Mouse (Mus musculus): ENCODE results near the gene Cenpb. TPM values are rescaled to one million over a fixed set of nuclear protein-coding genes. Genes with fewer than 3 reads are reported as not detected.
A peak's percentile ranks its signal among the peaks of the same experiment; 100 is the strongest.

Cenpb gene
- polyA plus RNA-seq, 1 experiment from 2014 or later = 4.2 TPM

- TF ChIP-seq CTCF (IDR thresholded peaks at IDR 0.05; ENCODE audit: low read depth) (no peak), EP300 (IDR thresholded peaks at IDR 0.05; ENCODE audit: low read depth) (no peak)
- peaks cover 8% of the 10 kb centered on the region for H3K4me1 ChIP-seq (ENCODE audit: insufficient read depth)
- peaks cover 63% of the 10 kb centered on the region for H3K36me3 ChIP-seq (replicated peaks; ENCODE audit: insufficient read depth, low read length)
- H3K9me3 ChIP-seq (ENCODE audit: low read length) = no peaks in the 10 kb centered on the region
- no peak for ATAC-seq
- no peaks in the 10 kb centered on the region for H3K27me3 ChIP-seq (ENCODE audit: insufficient read depth, low read length)
- no peak overlapping the region for H3K4me2 ChIP-seq (ENCODE audit: low read depth, low read length)
- DNase-seq = no peak
- no peak overlapping the region for H3K4me3 ChIP-seq (ENCODE audit: low read depth, low read length)
- H3K27ac ChIP-seq (ENCODE audit: low read depth) = no peak overlapping the region
- WGBS (ENCODE audit: insufficient replicate concordance) = 79% methylated on average over 20 of the region's 21 CpGs
- no peak overlapping the region for H3K9ac ChIP-seq (replicated peaks)
These were observed 33.4 kb downstream of the Cenpb start for GRCm38 (mm10) chr2:131146193-131147042.

- Histone ChIP-seq H3K4me3 (ENCODE audit: low read depth, low read length) (no peak overlapping the region), H3K9ac (replicated peaks) (no peak overlapping the region), H3K4me1 (ENCODE audit: insufficient read depth) (peaks cover 8% of the 10 kb centered on the region), H3K36me3 (replicated peaks; ENCODE audit: insufficient read depth, low read length) (peaks cover 54% of the 10 kb centered on the region), H3K27me3 (ENCODE audit: insufficient read depth, low read length) (no peaks in the 10 kb centered on the region), H3K9me3 (ENCODE audit: low read length) (no peaks in the 10 kb centered on the region), H3K27ac (ENCODE audit: low read depth) (no peak overlapping the region), H3K4me2 (ENCODE audit: low read depth, low read length) (no peak overlapping the region)
- TF ChIP-seq CTCF (IDR thresholded peaks at IDR 0.05; ENCODE audit: low read depth) = no peak
- no peak for TF ChIP-seq EP300 (IDR thresholded peaks at IDR 0.05; ENCODE audit: low read depth)
- 81% methylated on average over 2 of the region's 2 CpGs for WGBS (ENCODE audit: insufficient replicate concordance)
- no peak for DNase-seq
- no peak for ATAC-seq
These were observed 34.3 kb downstream of the Cenpb start for GRCm38 (mm10) chr2:131145536-131145935.

- Histone ChIP-seq H3K27me3 (ENCODE audit: insufficient read depth, low read length) (no peaks in the 10 kb centered on the region), H3K27ac (ENCODE audit: low read depth) (no peak overlapping the region), H3K4me2 (ENCODE audit: low read depth, low read length) (no peak overlapping the region), H3K4me3 (ENCODE audit: low read depth, low read length) (no peak overlapping the region), H3K36me3 (replicated peaks; ENCODE audit: insufficient read depth, low read length) (peaks cover 54% of the 10 kb centered on the region), H3K4me1 (ENCODE audit: insufficient read depth) (peaks cover 8% of the 10 kb centered on the region), H3K9ac (replicated peaks) (no peak overlapping the region), H3K9me3 (ENCODE audit: low read length) (no peaks in the 10 kb centered on the region)
- no peak for DNase-seq
- no peak for ATAC-seq
- TF ChIP-seq CTCF (IDR thresholded peaks at IDR 0.05; ENCODE audit: low read depth) (no peak), EP300 (IDR thresholded peaks at IDR 0.05; ENCODE audit: low read depth) (no peak)
- WGBS (ENCODE audit: insufficient replicate concordance) = 76% methylated on average over 13 of the region's 13 CpGs
These were observed 34.7 kb downstream of the Cenpb start for GRCm38 (mm10) chr2:131145121-131145520.

GRCm38 (mm10) chr2:131143007-131143780 lies 36.7 kb downstream of the Cenpb start:
- TF ChIP-seq CTCF (IDR thresholded peaks at IDR 0.05; ENCODE audit: low read depth) (no peak), EP300 (IDR thresholded peaks at IDR 0.05; ENCODE audit: low read depth) (no peak)
- peak; percentile 28 for ATAC-seq
- Histone ChIP-seq H3K27me3 (ENCODE audit: insufficient read depth, low read length) (no peaks in the 10 kb centered on the region), H3K9me3 (ENCODE audit: low read length) (no peaks in the 10 kb centered on the region), H3K4me2 (ENCODE audit: low read depth, low read length) (no peak overlapping the region), H3K9ac (replicated peaks) (no peak overlapping the region; the same call in 1 of the 2 replicates), H3K4me1 (ENCODE audit: insufficient read depth) (peaks cover 12% of the 10 kb centered on the region), H3K36me3 (replicated peaks; ENCODE audit: insufficient read depth, low read length) (peaks cover 39% of the 10 kb centered on the region), H3K27ac (ENCODE audit: low read depth) (no peak overlapping the region), H3K4me3 (ENCODE audit: low read depth, low read length) (no peak overlapping the region)
- DNase-seq = no peak
- WGBS (ENCODE audit: insufficient replicate concordance) = 78% methylated on average over 22 of the region's 22 CpGs

- no peaks in the 10 kb centered on the region for H3K27me3 ChIP-seq (ENCODE audit: insufficient read depth, low read length)
- no peak overlapping the region; the same call in 1 of the 2 replicates for H3K9ac ChIP-seq (replicated peaks)
- peaks cover 12% of the 10 kb centered on the region for H3K4me1 ChIP-seq (ENCODE audit: insufficient read depth)
- peaks cover 33% of the 10 kb centered on the region for H3K36me3 ChIP-seq (replicated peaks; ENCODE audit: insufficient read depth, low read length)
- H3K27ac ChIP-seq (ENCODE audit: low read depth) = no peak overlapping the region
- H3K4me3 ChIP-seq (ENCODE audit: low read depth, low read length) = no peak overlapping the region
- H3K4me2 ChIP-seq (ENCODE audit: low read depth, low read length) = no peak overlapping the region
- peak; percentile 86 for ATAC-seq
- DNase-seq = peak; percentile 89
- WGBS (ENCODE audit: insufficient replicate concordance) = 29% methylated on average over 18 of the region's 18 CpGs
- TF ChIP-seq CTCF (IDR thresholded peaks at IDR 0.05; ENCODE audit: low read depth) (peak; percentile 95), EP300 (IDR thresholded peaks at IDR 0.05; ENCODE audit: low read depth) (no peak)
- no peaks in the 10 kb centered on the region for H3K9me3 ChIP-seq (ENCODE audit: low read length)
These were observed 37.3 kb downstream of the Cenpb start for GRCm38 (mm10) chr2:131142592-131142991.

- Histone ChIP-seq H3K27me3 (ENCODE audit: insufficient read depth, low read length) (no peaks in the 10 kb centered on the region), H3K9ac (replicated peaks) (no peak overlapping the region), H3K27ac (ENCODE audit: low read depth) (no peak overlapping the region), H3K4me2 (ENCODE audit: low read depth, low read length) (no peak overlapping the region), H3K36me3 (replicated peaks; ENCODE audit: insufficient read depth, low read length) (peaks cover 22% of the 10 kb centered on the region), H3K4me3 (ENCODE audit: low read depth, low read length) (no peak overlapping the region), H3K9me3 (ENCODE audit: low read length) (no peaks in the 10 kb centered on the region), H3K4me1 (ENCODE audit: insufficient read depth) (peaks cover 20% of the 10 kb centered on the region)
- ATAC-seq (no peak), DNase-seq (peak; percentile 19)
- WGBS (ENCODE audit: insufficient replicate concordance) = 85% methylated on average over 8 of the region's 8 CpGs
- TF ChIP-seq CTCF (IDR thresholded peaks at IDR 0.05; ENCODE audit: low read depth) (no peak), EP300 (IDR thresholded peaks at IDR 0.05; ENCODE audit: low read depth) (no peak)
These were observed 38.4 kb downstream of the Cenpb start for GRCm38 (mm10) chr2:131141336-131141986.
